Mouse (Mus musculus) frontal cortex, postnatal 36 days (tissue): ENCODE results near the gene Chil1.

Experiments used
- DNase-seq, 2 experiments: peaks; one replicate each; pipeline ENCODE4 v3.0.0; 2022; ENCODE audit warnings: low spot score in 2 of 2

Chil1 gene

GRCm38 (mm10) chr1:134204230-134204629 lies 22.3 kb downstream of the Chil1 start:
- peak in 1 of 2 experiments; percentile 72 for DNase-seq

- DNase-seq = no peak
These were observed 23.5 kb downstream of the Chil1 start for GRCm38 (mm10) chr1:134205296-134206018.

GRCm38 (mm10) chr1:134206085-134206484 lies 24.1 kb downstream of the Chil1 start:
- DNase-seq = no peak

GRCm38 (mm10) chr1:134210179-134210755 lies 28.3 kb downstream of the Chil1 start:
- no peak for DNase-seq

GRCm38 (mm10) chr1:134211043-134211442 lies 29.1 kb downstream of the Chil1 start:
- DNase-seq = no peak

- DNase-seq = no peak
These were observed 29.7 kb downstream of the Chil1 start for GRCm38 (mm10) chr1:134211631-134212030.

GRCm38 (mm10) chr1:134212351-134212750 lies 30.4 kb downstream of the Chil1 start:
- DNase-seq = no peak

- no peak for DNase-seq
These were observed 31.4 kb downstream of the Chil1 start for GRCm38 (mm10) chr1:134213405-134213804.

GRCm38 (mm10) chr1:134215059-134215458 lies 33.1 kb downstream of the Chil1 start:
- no peak for DNase-seq

- no peak for DNase-seq
These were observed 34.0 kb downstream of the Chil1 start for GRCm38 (mm10) chr1:134215751-134216628.

- no peak for DNase-seq
These were observed 34.6 kb downstream of the Chil1 start for GRCm38 (mm10) chr1:134216629-134216971.

- no peak for DNase-seq
These were observed 35.1 kb downstream of the Chil1 start for GRCm38 (mm10) chr1:134217028-134217481.

GRCm38 (mm10) chr1:134217942-134218341 lies 36.0 kb downstream of the Chil1 start:
- DNase-seq = no peak

- DNase-seq = no peak
These were observed 37.6 kb downstream of the Chil1 start for GRCm38 (mm10) chr1:134219608-134220007.

- DNase-seq = no peak
These were observed 39.2 kb downstream of the Chil1 start for GRCm38 (mm10) chr1:134221172-134221571.

GRCm38 (mm10) chr1:134222122-134223055 lies 40.4 kb downstream of the Chil1 start:
- no peak for DNase-seq

GRCm38 (mm10) chr1:134224649-134225227 lies 42.8 kb downstream of the Chil1 start:
- no peak for DNase-seq

GRCm38 (mm10) chr1:134225375-134225774 lies 43.4 kb downstream of the Chil1 start:
- DNase-seq = no peak

- no peak for DNase-seq
These were observed 44.8 kb downstream of the Chil1 start for GRCm38 (mm10) chr1:134226739-134227138.

- no peak for DNase-seq
These were observed 48.0 kb downstream of the Chil1 start for GRCm38 (mm10) chr1:134229806-134230575.
